Mouse (Mus musculus): ENCODE measurements around the gene Gm813.
"Not testable (repeated sequence)": the region's sequence is repeated elsewhere in the genome, so short reads cannot be mapped to it uniquely, and the experiment has no call there.

Gene Gm813

DNA sequence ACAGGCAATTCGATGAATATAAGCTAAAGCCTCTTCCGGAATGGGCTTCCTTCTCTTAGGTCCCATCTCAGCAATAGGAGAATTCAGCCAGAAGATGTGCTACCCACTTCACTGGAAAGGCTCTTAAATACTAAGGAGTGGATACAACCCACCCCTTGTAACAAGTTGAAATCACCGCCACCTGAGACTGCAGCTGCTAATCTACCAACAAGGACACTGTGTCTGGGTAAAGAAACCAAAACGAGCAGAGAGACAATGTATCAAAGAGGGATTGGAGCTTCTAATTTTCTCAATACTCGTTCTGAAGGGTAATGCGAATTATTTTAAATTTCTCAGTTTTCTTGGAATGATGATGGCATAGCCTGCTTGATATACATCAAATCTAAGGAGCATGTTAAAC, at the start of gene Gm813:
Gm813 (minus strand) TSS at position 101 of the 400 bp plus-strand sequence.
- no peak for DNase-seq

DNA sequence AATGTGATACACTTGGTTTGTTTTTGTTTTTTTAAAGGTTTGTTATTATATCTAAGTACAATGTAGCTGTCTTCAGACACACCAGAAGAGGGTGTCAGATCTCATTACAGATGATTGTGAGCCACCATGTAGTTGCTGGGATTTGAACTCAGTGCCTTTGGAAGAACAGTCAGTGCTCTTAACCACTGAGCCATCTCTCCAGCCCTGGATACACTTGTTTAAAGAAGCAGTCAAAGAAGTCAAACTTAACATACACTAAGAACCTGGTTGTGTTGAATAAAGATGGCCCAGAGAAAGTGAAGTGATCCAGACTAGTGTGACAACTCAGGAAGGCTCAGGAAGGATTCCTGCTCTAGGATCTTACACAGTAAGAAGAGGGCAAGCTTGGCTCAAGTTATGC, 48.4 kb upstream of the Gm813 start:
- not testable (repeated sequence) for DNase-seq

DNA sequence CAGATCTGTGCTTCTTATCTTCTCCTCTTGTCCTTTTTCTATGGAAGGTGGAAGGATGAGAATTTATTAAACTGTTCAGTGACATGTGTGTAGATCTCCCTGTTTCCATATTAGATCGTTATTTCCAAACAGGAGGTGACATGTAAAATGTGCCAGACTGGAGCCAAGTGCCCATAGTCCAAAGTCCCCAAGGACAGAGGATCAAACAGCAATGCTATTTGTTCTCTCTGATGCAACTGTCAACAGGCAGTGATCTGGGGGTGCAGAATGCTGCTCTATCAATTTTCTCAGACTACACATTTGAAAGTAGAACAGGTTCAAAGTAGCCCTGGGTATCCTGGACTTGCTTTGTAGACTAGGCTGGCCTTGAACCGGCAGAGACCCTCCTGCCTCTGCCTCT, 47.0 kb upstream of the Gm813 start:
- no peak for DNase-seq

DNA sequence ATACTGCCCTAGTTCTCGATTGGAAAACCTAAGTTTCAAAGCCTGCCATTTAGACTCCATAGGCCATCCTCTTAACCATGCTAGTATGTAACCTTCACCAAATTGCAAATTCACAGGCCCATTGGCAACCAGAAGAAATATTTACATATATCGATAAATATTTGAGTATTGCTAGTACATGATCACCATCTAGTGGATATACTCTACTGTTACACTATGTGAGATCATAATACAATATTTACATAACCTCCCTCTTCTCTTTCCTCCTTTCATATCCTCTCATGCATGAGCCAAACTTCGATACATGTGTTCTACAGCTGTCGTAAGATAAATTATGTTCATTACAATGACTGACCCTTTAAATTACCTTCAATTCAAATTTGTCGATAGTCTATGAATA, 46.2 kb upstream of the Gm813 start:
- DNase-seq, result no peak

DNA sequence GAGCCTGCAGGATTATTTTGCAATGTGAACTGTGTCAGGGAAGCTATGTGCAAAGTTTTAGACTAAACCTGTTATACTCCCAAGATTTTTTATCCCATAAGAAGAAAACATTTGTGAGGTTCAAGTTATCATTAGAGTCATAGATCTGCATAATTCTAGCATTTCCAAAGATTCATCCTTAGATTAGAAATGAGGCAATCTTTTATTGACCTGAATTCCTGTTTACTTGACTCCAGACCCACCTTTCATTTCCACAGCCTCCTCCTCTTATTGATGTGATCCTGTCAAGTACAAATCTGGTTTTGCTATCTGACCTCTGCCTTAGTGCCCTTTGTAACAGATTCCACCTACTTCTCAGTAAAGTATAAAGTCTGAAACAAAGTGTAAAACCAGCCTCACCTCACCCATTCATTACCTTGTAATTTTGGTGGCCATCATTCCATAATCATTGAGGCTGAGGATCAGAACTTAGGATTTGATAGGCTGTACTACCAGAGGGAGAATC, 45.6 kb upstream of the Gm813 start:
- no peak for DNase-seq

DNA sequence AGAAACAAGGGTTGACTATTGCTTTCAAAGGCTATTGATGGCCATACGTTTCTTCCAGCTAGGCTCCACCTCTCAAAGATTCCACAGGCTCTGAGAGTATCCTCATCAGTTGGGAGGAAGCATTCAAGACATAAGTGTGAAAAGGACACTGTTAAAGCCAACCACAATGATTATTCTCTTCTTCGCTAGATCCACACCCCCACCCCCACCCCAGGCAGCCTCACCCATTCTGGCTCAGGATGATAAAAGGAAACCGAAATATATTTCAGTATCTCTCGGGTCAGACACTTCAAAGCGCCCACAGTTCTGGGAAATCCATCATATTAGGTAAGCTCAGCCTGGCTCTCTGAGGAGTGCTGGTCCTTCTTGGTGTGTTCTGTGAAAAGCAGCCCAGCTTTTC, 45.0 kb upstream of the Gm813 start:
- DNase-seq, result no peak

DNA sequence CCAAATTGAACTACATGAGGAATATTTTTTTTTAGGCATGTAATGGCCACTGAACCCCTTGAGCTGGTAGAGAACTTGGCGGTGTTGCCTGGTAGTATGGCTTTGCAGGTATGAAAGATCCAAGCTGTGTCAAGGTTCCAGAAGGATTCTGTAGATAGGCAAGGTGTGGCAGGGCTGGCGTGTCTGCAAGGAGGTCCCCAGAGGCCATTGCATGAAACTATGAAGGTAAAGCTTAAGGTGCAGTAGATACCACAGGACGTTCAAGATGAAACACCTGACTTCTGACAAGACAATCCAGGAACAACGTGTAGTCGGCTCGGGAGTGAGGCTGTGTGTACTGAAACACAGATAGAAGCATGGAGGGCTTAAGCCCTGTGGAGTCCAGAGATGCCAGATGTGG, 41.9 kb upstream of the Gm813 start:
- no peak for DNase-seq

DNA sequence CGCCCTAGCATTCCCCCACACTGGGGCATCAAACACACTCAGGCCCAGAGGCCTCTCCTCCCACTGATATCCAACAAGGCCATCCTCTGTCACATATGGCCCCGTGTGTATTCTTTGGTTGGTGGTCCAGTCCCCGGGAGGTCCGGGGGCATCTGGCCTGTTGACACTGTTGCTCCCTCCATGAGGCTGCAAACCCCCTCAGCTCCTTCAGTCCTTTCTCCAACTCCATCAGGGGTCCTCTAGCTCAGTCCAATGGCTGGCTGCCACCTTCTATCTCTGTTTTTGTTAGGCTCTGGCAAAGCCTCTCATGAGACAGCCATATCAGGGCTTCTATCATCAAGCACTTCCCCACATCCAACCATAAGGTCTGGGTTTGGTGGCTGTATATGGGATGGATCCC, 39.7 kb upstream of the Gm813 start:
- DNase-seq, result no peak

DNA sequence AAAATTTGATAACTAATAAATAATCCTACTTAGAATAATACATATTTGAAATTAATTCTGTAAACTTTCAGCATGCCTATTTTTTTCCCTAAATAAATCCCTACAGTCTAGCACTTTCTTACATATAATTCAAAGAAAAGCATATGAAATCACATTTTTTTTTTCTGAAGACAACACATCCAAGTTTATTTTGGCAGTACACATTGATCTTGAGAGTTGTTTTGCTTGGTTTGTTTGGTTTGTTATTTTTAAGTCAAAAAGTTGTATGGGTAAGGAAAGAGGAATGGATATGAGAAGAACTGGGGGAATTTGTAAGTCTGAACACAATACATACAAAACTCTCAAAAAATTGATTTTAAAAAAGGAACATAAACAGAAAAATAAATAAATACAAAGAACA, 39.0 kb upstream of the Gm813 start:
- no peak for DNase-seq

DNA sequence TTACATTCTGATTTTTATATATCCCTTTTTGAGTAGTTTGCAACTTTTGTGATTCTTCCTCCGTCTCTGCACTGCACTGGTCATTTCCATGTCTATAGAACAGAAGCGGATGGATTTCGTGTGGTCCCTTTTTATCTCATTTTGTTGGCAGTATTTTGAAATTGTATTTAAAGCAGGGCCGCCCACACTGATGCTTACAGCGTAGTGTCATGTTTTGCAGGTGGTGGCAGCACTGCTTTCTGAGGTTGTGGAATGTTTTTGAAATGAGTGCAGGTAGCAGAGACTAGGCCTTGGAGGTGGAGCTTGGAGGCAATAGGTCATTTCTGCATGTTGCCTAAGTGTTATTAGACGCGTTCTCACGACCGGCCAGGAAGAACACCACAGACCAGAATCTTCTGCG, 33.2 kb upstream of the Gm813 start:
- DNase-seq, result no peak

DNA sequence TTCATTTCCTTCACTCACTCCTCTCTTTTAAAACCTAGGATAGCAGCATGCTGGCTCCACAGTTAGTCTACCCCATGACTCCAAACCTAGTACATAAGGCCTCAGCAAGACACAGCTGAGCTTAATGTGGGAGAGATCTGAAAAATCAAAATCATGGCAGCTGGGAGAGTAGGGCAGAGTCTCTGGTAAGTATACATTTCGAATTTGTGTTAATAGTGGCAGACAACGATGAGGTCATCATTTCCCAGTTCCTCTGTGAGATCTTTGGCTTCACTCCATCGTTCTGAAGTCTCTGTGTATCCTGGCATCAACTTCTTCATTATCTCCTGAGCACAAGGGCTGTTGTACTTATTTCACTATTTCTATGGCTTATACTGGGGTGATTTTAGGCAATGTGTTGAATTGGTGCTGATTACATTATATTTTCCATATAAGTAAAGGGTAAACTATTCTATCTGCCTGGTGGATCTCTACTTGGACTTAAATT, 22.0 kb upstream of the Gm813 start, which contains the start of gene E330017A01Rik:
E330017A01Rik (minus strand) TSS at position 51 of the 487 bp plus-strand sequence.
- no peak for DNase-seq

DNA sequence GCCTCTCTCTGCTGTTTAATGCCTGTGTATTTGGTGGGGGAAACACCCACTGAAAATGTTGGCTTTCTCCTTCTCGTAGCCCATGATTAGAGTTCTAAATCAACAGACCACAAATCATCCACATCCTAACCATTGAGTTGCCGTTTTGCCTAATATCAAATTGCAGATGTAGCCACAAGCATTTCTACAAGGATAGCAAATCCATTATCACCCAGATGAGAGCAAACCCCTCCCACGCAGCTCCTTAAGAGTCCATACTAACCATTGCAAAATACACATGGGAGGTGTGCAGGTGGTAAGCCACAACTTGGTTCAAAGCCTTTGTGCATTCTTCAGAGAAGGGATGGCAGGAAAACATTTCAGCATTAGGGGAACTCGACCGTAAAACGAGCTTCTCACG, 21.2 kb upstream of the Gm813 start:
- DNase-seq, result no peak

DNA sequence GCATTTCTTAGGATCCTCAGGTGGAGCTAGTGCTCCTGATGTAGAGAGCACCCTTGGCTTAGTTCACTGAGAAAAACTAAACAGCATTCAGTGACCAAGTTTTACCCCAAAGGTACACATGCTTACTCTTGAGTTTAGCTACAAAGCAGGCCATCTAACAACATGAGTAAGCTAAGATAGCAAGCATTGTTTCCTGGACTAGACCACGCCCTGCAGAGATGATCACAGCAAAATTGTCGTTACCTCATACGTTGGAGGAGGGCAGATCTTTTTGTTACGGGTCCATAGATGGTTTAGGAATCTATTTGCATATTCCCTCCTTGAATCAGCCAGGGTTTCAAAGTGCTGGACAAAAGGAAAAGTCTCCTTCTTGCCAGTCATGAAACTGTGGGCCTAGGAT, 20.7 kb upstream of the Gm813 start:
- DNase-seq, result no peak

DNA sequence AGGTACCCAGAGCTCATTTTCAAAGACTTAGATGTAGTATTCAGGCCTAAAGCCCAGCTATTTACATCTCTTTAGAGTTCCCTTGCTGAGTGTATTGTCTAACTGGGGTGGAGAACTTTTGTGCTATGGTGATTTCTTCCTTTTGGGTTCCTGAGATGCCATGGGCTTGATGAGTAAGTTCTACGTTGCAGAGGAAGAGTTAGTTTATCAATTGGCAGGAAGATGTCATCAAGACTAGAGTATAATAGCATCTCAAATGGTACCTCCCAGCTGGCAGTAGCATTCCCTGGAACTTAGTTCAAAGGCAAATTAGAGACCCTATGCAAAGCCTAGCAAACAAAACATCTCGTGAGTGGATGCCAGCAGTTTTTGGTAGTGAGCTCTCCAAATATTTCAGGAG, 19.1 kb upstream of the Gm813 start:
- DNase-seq, result no peak

DNA sequence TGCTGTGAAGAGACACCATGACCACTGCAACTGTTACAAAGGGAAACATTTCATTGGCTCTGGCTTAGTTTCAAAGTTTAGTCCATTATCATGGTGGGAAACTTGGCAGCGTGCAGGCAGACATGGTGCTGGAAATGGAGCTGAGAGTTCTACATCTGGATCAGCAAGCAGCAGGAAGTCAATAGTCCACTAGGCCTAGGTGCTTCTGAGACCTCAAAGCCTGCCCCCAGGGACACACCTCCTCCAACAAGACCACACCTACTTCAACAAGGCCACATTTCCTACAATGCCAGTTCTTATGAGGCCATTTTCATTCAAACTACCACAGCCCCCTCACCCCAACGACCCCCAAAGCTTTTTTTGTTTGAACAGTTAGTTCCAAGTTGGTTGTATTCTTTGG, 13.0 kb upstream of the Gm813 start:
- no peak for DNase-seq

DNA sequence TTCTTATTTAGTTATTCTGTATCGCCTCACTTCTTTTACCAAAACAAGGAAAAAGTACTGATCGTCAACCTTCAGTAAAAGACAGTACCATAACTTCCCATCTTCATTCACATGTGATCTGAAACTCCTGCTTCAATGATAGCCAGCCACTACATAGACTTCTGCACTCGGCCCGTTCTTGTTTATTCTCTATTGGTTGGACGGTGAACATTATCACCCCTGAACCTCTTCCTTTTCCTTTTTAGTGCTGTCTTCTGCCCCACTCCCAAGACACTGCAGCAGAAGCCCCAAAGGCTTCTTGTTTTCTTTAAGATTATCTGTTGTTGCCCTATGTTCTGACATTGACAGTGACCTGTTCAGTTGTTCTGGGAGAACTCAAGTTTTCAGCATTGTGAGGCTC, 12.2 kb upstream of the Gm813 start:
- DNase-seq, result no peak

DNA sequence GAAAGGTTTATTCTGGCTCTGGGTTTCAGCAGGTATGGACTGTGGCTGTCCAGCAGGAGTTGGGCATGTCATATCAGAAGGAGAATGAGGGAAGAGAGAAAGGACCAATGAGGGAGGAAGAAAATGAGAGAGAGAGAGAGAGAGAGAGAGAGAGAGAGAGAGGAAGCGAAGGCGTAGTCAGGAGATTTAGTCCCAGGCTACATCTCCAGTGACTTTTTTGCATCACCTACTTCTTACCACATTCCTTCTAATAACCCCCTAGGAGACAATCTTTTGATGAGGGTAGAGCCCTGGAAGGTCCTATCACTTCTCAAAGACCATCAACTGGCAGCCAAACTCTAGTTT, 11.5 kb upstream of the Gm813 start:
- DNase-seq, result no peak

DNA sequence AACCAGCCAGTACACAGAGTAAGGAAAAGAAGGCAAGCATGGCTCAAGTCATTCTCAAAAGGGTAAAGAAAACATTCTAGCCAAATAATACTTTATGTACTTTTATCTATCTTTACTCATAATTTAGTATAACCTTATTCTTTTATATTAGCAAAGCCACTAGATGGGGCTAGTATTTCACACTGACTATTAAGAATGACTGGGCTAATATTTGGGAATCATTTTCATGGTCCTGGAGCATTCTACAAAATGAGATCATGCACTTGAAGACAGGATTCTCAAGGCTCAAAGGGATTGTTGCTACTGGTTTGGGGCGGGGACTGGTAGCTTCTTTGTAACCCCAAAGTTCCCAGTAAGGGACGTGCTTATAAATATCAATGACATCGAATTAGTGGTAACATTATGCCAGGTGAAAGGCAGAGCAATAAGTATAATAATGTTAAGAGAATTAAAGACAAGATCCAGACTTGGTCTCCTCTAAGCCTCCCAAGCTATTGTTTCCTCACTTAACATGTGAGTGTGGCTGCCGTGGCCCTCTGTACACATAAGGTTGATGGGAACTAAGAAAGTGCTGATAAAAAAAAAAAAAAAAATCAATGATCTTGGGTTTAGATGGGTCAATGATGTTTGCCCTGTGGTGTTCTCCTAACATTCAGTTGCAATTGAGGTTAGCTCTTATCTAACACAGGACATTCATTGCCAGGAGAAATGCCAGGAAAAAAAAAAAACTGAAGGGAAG, 11.0 kb upstream of the Gm813 start:
- peak in 1 of 2 experiments; percentile 3 for DNase-seq

DNA sequence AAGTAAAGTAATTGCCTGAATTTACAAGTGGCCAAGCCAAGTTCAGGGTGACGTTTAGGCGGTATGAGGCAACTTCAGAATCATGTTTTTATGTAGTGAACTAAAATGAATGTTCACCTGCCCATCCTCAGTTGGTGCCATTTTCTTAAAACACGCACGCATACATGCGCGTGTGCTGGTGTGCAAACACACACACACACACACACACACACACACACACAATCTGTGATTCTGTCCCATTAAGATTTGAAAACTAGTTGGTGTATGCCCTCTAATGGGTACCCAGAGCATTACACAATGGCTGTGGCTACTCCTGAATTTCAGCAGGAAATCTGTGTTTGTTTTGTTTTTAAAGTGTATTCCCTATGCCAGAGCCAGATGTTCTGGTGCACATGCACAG, 7.2 kb upstream of the Gm813 start:
- peak; percentile 52 to 53 for DNase-seq

DNA sequence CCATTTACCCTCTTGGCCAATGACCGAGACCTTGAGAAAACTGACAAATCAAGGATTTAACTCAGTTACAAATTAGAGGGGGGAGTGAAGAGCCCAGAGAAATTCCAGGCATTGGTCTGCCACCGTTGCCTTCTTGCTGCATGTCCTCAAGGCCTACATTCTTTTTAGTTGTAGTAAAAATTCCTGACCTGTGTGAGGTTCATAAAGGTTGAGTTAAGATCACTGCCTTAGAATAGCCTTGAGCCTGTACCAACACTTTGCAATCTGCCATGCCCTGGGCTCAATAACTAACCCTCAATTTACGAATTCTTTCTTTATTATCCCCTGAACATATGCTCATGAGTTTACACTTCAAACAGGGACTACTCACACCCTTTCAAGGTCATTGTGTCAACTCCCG, 6.3 kb upstream of the Gm813 start:
- DNase-seq, result no peak

DNA sequence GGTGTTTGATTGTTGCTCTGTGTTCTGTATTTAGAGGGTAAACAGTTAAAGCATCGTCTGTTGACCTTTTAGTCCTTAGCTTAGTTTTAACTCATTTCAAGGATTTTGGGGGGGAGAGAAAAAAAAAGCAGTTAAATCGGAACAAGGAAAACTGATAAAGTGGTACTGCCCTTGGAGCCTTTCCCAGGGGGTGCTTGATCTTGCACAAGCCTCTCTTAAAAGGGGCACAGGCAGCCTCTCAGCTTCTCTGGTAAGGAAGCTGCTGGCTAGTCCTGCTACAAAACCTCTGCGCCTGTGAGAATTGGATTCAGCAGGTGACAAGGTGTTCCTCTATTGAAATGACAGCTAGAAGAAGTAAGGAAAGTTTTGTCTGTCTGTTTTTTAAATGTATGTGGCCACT, 5.6 kb upstream of the Gm813 start:
- no peak for DNase-seq

DNA sequence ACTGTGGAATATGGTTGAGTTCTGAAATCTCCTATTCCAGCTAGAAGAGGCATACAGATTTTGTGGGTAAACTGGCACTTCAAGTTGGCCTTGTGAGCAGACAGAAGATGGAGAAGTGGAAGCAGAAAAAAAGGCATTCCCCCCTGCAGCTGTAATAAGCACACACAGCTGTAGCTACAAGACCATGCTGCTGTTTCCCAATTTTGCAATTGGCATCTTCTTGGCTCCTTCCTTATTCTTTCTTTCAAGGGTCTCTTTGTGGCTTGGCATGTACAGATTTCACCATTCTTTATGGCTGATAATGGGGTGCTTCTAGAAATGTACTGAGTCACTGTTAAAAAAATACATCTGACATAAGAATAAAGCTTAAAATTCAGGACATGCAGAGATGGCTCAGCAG, 568 bp upstream of the Gm813 start:
- no peak for DNase-seq

DNA sequence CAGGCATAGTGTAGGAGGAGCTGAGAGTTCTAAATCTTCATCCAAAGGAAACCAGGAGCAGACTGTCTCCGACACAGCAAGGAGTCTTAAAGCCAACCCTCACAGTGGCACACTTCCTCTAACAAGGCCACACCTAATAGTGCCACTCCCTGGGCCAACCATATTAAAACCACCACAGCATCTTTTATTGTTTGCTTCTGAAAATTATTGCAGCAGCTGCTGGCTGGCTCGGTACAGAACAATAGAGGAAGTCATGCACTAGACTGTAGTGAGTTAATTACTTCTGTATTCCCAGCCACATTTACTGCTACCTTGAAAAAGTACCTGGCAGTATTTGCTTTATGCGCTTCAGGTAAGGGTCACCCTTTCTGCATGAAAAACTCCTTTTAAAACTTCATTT, 3.8 kb downstream of the Gm813 start:
- DNase-seq, result no peak

DNA sequence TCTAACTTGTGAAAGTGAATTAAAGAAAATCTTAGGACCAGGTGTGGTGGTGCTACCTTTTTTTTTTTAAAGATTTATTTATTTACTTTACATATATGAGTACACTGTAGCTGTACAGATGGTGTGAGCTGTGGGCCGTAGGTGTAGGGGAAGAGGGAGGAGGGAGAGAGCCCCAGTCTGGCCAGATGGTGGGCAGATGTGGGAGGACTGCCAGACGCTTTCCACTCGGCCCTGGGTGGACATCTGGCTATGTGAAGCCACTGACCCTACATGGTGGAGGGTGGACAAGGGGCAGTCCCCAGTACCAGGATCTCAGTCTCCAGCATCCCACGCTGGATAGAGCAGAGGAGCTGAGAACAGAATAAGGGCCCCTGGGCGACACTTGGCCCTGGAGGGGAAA, 9.7 kb downstream of the Gm813 start:
- DNase-seq, result no peak

DNA sequence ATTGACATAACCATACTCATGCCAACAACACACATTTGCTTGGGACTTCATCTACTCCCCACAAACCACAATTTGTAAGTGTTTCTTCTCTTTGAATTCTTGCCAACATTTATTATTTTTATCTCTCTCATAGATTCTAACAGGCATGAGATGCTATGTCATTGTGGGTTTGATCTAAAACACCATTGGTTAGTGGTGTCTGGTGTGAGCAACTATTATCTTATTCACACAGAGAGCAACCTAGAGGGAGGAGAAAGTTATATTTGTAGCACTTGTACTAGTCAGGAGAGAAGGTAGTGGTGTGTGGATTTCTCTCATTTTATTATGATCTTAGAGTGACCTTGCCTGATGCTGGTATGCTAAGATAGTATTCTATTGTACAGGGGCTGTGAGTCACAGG, 12.1 kb downstream of the Gm813 start:
- DNase-seq, result no peak
